Mouse (Mus musculus) lung, postnatal 10 days (tissue): ENCODE measurements at regions not wholly inside any gene's neighbourhood (a gene's known extent, or its start where the extent isn't known, plus 50 kb on each side); places are given as distances from the start of the nearest gene placed in this dataset.
A peak's percentile ranks its signal among the peaks of the same experiment; 100 is the strongest.

Experiments used
- DNase-seq: peaks from one replicate; pipeline ENCODE4 v3.0.0; 2021

GRCm38 (mm10) chr5:29870537-29870936 is 134.8 kb upstream of the Gm5129 start:
- DNase-seq = no peak

GRCm38 (mm10) chr5:29875451-29875850 is 137.5 kb upstream of the Il6 start:
- no peak for DNase-seq

GRCm38 (mm10) chr5:29887267-29887841 is 125.6 kb upstream of the Il6 start:
- no peak for DNase-seq

GRCm38 (mm10) chr5:29892344-29892743 is 120.6 kb upstream of the Il6 start:
- DNase-seq = no peak

DNA sequence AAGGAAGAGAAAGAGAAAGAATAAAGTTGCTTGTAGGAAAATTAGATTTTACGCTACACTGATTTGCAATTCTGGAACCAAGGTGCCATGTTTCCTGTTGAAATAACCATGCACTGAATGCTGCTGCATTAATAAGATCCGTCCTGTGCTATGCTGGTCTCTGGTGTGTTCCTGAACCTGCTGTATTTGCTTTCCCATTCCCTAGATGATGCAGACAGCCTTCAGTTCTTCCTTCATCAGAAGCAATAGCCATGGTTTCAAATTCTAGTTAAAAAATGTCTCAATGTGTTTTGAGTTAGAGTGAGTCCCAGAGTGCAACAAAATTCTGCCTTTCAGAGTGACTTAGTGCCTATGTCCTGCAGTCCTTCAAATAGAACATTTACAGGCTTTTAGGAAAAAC is 120.1 kb upstream of the Il6 start:
- no peak for DNase-seq

- DNase-seq = no peak
These were observed 119.1 kb upstream of the Il6 start for GRCm38 (mm10) chr5:29893829-29894228.

DNA sequence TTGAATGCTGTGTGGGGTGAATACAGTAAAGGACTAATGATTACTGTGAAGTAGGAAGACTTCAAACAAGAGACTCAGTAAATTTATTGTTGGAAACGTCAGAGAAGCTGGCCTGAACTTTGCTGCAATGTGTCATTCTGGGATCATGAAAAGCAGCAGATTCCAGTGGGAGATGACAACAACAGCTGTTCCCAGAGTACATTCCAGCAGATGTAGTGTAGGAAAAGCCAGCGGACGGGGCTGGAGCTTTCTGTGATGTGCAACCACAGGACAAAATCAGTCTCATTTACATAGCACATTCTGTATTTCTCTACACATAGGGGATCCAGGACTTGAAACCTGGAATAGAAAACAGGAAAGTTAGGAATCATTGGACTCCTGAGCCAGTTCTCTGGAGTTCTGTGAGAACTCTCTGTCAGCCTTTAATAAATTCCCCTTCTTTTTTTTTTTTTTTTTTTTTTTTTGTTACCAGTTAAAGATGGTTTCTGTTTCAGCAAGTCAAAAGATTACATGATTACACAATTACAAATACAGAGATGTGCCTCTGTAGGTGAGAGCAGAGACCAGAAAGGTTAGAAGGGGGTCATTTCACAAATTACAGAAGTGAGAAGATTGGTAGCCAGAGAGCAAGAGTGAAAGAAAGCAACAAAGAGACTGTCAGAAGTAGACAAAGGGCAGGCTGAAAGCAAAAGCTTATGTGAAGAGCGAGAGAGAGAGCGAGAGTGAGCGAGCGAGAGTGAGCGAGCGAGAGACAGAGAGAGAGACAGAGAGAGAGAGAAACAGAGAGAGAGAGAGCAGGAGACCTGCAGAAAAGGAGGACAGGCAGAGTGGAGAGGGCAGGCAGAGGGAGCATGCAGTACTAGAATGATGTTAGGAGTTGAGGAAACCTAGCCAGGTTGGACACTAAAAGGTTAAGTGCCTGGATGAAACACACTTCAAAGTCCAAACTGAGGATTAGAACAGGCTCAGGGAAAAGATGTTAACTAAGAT is 118.0 kb upstream of the Il6 start:
- DNase-seq = peak; percentile 38

DNA sequence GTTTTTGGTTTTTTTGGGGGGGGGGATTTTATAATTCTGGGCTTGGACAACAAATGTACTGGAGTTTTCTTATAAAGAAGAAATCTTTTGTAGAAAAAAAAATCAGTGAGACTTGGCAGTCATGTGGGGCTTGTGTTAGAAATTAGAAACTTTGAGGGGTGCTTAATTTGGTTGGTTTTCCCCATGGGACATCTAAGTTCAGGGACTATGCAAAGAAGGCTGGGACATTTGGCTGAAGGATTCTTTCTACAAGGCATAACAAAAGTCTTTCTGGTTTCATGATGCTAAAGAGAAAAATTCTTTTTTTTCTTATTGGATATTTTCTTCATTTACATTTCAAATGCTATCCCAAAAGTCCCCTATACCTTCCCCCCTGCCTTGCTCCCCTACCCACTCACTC is 115.3 kb upstream of the Il6 start:
- no peak for DNase-seq

GRCm38 (mm10) chr5:29901716-29902115 is 111.2 kb upstream of the Il6 start:
- no peak for DNase-seq

GRCm38 (mm10) chr5:29920295-29920694 is 92.6 kb upstream of the Il6 start:
- no peak for DNase-seq

- DNase-seq = no peak
These were observed 87.4 kb upstream of the Il6 start for GRCm38 (mm10) chr5:29925527-29925926.

- no peak for DNase-seq
These were observed 85.3 kb upstream of the Il6 start for GRCm38 (mm10) chr5:29927594-29927993.

- no peak for DNase-seq
These were observed 83.5 kb upstream of the Il6 start for GRCm38 (mm10) chr5:29929381-29929780.

DNA sequence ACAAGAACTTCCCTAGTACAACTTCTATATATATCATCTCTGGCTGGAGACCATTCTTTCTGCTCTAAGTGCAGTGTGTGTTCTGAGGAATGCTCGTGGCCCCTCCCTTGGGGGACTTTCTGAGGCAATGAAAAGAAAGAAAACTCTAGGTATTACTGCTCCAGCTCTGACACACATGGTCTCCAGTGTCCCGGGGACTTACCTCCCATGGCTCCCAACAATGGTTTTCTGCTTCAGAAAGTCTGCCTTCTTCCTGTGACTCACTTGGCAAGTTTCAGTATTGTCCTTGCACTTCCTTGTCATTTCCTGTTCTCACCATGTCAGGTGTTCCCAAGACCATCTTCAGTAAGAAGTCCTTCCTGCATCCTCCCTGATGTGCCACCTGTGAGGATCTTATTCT is 65.7 kb upstream of the Il6 start:
- no peak for DNase-seq

GRCm38 (mm10) chr5:29948161-29948560 is 64.8 kb upstream of the Il6 start:
- DNase-seq = no peak

- no peak for DNase-seq
These were observed 62.3 kb upstream of the Il6 start for GRCm38 (mm10) chr5:29950456-29951170.

GRCm38 (mm10) chr5:29951381-29952350 is 61.2 kb upstream of the Il6 start:
- no peak for DNase-seq
